Mouse (Mus musculus) stomach, postnatal 0 days (tissue): ENCODE results near the gene Prim2.

Experiments
- CTCF ChIP-seq: IDR thresholded peaks from 2 replicates; pipeline ENCODE4 v1.5.1; 2016; ENCODE audit warnings: antibody characterized with exemption, low read depth, mild to moderate bottlenecking, moderate library complexity
- EP300 ChIP-seq: optimal IDR thresholded peaks from 2 replicates; pipeline ENCODE3; 2016; ENCODE audit warnings: antibody characterized with exemption

DNA sequence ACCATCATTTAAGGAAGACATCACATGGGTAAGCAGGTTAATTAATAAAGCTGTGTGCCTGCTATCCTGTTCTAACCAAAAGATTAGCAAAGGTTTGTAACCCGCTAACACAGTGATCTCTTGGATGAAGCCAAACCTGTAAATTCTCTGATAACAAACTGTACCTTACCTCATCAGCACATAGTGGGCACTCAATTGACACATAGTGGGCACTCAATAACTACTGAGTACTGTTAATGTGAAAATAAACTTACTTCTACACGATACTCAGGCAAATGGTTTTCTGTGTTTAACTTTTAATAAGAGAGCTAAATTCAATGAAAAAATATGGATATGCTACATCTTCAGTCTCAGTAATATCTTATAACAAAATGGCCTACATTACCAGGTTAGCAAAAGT, 139.1 kb downstream of the Prim2 start:
- TF ChIP-seq CTCF (no peak), EP300 (no peak)
